Mouse (Mus musculus): ENCODE measurements around the gene Zfp583.

DNA sequence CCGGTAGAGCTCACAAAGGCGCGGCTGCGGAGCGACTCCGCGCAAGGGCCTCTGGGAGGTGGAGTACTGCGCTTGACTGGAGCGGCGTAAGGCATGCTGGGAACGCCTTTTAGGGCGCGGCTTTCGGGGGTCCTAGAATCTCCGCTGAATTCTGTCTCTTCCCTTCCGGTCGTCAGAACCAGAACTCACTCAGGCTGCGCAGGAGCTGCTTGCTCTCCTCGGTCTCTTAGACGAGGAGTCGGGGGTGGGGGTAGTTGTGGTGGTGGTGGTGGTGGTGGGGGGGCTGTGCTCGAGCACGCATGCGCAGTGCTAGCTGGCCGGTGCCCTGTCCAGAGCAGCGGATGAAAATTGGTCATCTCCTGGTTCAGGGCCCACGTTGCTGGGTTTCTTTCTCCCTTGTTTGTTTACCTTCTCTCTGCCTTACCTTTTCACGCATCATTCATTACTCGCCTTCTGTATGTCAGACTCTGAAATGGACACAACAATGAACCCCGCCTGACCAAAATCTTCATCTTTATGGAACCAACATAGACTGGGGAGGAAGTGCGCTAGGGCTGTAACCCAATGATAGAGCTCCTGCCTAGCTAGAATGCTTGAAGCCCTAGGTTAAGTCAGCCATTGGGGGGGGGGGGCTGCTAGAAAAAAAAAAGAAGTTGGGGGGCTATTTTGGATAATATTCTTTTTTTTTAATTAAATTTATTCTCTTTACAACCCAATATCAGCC is at the start of gene Zfp583:
- peak; percentile 49 for TF ChIP-seq POLR2A (IDR thresholded peaks at IDR 0.05; ENCODE audit: low read depth, low read length)
- no peak for TF ChIP-seq CTCF (IDR thresholded peaks at IDR 0.05; ENCODE audit: borderline replicate concordance, insufficient read depth, low read length)
